Mouse (Mus musculus) T-helper 1 cell (primary cell): ENCODE measurements at regions not wholly inside any gene's neighbourhood (a gene's known extent, or its start where the extent isn't known, plus 50 kb on each side); places are given as distances from the start of the nearest gene placed in this dataset.
"Not testable (repeated sequence)": the region's sequence is repeated elsewhere in the genome, so short reads cannot be mapped to it uniquely, and the experiment has no call there.

Source experiments
- in situ Hi-C: fragments of 300-600 bp; cut with MboI, MseI; formaldehyde crosslinking; loops from one replicate; pipeline ENCODE4 v1.15.1; 2025; ENCODE audit warnings: high pct_unique_total_duplicates

- in situ Hi-C loops, result no loop called here
These were observed 53.6 kb downstream of the Gm10320 start for GRCm38 (mm10) chr13:98438206-98438605.

- in situ Hi-C loops, result no loop called here
These were observed 54.8 kb downstream of the Gm10320 start for GRCm38 (mm10) chr13:98436961-98437360.

GRCm38 (mm10) chr13:98435245-98435975 lies 56.4 kb downstream of the Gm10320 start:
- in situ Hi-C loops, result no loop called here

- in situ Hi-C loops, result no loop called here
These were observed 62.0 kb downstream of the Gm10320 start for GRCm38 (mm10) chr13:98429851-98430250.

- in situ Hi-C loops, result not testable (repeated sequence)
These were observed 64.1 kb downstream of the Gm10320 start for GRCm38 (mm10) chr13:98427660-98428059.

- in situ Hi-C loops, result no loop called here
These were observed 66.8 kb downstream of the Gm10320 start for GRCm38 (mm10) chr13:98425026-98425425.

GRCm38 (mm10) chr13:98424000-98424399 lies 67.8 kb downstream of the Gm10320 start:
- in situ Hi-C loops, result no loop called here

- in situ Hi-C loops, result no loop called here
These were observed 66.5 kb downstream of the Foxd1 start for GRCm38 (mm10) chr13:98420419-98421043.

GRCm38 (mm10) chr13:98417736-98418135 lies 63.7 kb downstream of the Foxd1 start:
- in situ Hi-C loops, result no loop called here

GRCm38 (mm10) chr13:98416457-98416856 lies 62.4 kb downstream of the Foxd1 start:
- in situ Hi-C loops, result no loop called here

GRCm38 (mm10) chr13:98414851-98415250 lies 60.8 kb downstream of the Foxd1 start:
- in situ Hi-C loops, result loop anchor here (5.0 kb wide), 1 partner anchor 87 kb away; no protein-coding TSS in a partner anchor

GRCm38 (mm10) chr13:98413233-98413632 lies 59.2 kb downstream of the Foxd1 start:
- in situ Hi-C loops, result loop anchor here (5.0 kb wide), 1 partner anchor 89 kb away; no protein-coding TSS in a partner anchor
